Mouse (Mus musculus): ENCODE measurements around the gene Pde8b.

The Pde8b gene

DNA sequence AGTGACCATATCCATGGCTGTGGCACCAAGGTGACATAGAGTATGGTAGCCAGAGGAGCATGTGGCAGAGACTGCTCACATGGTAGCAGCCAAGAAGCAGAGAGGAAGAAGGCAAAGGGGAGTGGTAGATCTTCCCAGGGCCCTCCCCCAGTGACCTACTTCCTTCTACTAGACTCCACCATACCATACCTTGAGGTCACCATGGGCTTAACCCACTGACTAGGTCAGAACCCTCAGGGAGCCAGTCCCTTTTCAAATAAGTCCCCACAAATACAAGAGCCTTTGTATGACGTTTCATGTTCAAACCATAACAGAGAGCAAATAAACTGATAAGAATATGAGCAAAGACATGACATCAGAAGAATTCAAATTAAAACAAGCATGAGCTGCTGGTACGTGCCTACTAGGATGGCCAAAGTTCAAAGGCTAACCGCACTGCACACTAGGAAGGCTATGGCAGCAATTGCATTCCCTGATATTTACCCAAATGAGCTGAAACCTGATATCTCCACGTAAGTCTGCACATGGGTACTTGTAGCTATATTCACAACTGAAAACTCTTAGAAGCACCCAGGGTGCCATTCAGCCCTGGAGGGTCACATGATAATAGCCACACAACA lies 109.6 kb downstream of the Pde8b start:
- DNase-seq (ENCODE audit: low read depth) = no peak

DNA sequence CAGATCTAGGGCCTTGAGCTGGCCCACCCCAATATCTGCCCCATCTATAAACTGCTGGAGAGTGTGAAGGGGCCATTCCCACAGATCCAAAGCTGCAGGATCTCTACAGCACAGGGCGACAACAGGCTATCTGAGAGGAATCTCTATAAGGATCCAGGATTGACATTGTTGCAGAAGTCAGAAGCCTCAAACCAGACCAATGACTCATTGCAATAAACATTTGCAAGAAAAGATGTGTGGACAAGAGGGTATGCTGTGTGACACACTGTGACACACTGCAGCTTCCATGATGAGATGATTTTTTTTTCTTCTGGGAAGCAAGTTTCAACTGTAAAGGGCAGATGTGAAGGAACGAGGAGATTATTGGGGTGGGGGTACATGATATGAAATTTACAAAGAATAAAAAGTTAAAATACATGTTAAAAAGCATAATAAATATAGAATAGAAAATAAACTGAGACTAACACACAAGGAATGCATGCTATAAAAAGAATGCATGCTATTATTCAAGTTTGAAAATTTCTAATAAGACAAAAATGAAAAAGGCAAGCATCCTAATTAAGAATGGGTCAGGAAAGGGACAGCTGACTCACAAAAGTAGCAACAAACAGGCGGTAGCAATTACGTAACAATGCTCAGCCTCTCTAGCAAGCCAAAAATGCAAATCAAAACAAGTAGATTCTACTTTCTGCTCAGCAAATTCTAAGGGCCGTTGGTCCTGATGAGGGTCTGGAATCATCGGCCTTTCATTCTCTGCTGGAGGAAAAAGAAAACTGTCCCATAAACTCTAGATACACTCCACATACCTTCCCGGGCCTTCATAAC lies 114.6 kb downstream of the Pde8b start:
- no peak for DNase-seq (ENCODE audit: low read depth)

DNA sequence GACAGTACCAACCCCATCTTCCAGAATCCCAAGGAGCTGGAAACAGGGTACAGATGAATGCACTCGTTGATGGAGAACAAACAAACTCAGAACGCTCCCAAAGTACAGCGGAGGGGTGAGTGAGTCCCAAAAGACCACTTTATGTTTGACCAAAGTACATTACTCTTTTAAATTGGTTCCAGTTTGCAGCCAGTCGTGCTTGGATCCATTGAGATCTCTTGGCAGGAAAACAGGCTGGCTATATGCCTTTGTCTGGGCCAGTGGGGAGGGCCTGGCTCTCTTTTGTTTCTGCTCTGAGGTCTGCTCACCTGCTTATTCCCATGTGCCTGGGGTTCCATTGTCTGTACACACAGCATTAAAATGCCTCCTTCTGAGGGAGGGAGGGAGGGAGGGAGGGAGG lies 118.3 kb downstream of the Pde8b start:
- DNase-seq (ENCODE audit: low read depth) = no peak

DNA sequence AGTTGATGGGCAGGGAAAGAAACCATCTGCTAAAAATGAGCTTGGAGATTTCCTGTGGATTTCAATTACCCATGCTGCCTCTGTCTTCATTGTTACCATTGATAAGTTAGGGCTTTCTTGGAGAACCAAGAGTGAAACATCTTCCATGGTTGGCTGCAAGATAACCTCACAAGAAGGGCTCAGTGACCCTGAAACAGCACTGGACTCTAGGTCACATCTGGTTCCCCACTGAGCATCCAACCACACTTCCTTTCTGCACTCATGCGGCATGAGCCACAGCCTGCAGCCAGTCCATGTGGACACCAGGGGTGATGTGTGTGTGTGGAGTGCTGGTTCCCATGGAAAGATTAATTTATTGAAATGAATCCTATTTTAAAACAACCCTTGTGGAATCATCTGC lies 119.1 kb downstream of the Pde8b start:
- no peak for DNase-seq (ENCODE audit: low read depth)

GRCm38 (mm10) chr13:95127288-95127687 lies 122.8 kb downstream of the Pde8b start:
- no peak for DNase-seq (ENCODE audit: low read depth)

DNA sequence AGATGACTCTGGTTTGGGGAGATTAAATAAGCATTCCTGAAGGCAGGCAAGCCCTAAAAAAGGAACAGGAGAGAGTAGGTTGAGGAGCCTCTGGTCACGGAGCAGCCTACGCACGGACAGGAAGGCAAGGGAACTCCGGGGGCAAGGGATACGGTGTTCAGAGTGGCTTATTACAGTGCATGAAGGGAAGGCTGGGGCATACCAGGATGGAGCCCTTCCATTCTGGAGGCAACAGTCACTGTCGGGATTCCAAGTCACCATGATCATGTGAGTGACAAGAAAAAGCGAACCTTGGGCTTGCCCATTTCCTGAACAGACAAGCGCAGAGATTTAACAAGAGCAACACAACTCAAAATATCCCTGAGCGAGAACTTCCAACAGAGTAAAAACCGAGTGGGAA lies 123.3 kb downstream of the Pde8b start:
- DNase-seq (ENCODE audit: low read depth) = no peak

GRCm38 (mm10) chr13:95125546-95126215 lies 124.5 kb downstream of the Pde8b start:
- DNase-seq (ENCODE audit: low read depth) = no peak

DNA sequence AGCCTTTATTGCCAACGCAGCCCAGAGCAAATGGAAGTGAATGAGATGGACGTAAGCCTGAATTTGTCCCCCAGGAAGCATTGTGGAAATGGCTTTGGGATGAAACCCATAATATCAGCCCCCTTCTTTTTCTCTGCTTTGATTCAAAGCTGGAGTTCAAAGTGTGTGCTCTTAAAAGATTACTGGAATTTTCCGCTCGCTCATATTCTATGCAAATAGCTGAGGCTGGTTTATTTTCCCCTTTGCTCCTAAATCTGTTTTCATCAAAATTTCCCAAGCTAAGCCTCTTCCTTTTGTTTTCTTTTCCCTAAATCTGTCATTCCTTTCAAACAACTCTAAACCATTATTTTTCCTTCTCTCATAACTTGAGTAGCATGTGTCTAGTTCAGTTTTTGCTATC lies 129.6 kb downstream of the Pde8b start:
- no peak for DNase-seq (ENCODE audit: low read depth)

DNA sequence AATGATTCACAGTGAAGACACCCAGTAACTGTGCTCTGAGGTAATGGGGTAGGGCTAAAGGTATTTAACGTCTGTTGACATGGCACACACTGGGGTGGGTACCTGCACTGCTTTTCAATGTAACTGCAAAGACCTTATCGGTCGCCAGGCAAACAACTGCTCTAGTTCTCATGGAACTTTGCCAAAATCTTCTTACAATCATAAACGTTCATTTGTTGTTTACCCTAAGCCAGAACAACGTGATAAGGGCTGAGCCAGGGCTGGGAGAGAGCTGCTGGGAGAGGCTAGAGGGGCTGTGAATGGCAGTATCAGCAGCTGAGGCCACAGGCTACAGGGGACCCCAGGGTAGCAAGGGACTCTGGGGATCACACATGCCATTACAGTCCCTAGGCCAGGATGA lies 136.4 kb downstream of the Pde8b start:
- DNase-seq (ENCODE audit: low read depth) = peak; percentile 6

- DNase-seq (ENCODE audit: low read depth) = no peak
Measured at GRCm38 (mm10) chr13:95109555-95109954, 140.6 kb downstream of the Pde8b start.

- no peak for DNase-seq (ENCODE audit: low read depth)
Measured at GRCm38 (mm10) chr13:95108035-95108434, 142.1 kb downstream of the Pde8b start.

DNA sequence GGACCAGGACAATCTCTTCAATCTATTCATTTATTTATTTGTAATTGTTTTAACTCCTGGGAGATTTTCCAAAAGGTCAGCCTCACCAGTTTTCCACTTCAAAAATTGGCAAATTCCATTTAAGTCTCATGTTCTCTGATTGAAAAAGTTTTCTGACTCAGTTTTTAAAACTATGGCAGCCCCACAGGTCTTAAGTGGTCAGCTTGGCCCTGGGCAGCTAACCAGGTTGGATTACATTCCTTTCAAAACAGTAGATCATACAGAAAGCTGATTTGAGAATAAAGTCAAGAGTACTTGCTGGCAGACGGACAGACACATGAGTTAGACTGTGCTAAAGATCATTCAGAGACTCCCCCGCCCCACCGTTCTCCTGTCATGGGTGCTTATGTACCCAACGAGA lies 145.3 kb downstream of the Pde8b start:
- DNase-seq (ENCODE audit: low read depth) = no peak

DNA sequence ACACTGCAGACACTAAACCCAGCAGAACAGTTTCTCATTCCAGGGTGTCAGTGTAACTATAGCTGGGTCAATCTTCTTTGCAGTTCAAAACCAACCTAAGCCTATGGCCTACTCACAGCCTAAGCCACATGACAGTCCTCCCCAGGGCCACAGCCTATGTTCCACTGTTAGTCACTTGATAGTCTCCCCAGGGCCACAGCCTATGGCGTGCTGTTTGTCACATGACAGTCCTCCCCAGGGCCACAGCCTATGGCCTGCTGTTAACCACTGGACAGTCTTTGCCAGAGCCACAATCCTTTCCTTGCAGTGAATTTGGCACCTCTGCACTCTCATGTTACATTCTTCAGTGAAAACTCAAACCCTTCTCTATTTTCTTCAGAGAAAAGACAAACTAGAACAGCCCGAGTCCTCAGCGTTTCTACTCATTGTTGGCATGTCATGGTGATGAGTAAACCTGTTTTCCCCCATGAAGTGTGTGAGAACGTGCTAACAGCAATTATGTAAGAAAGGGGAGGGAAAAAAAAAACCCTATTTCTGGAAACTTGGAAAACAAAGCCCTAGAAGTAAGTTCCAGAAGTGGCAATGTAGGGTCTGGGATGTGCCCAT lies 147.0 kb downstream of the Pde8b start:
- no peak for DNase-seq (ENCODE audit: low read depth)

DNA sequence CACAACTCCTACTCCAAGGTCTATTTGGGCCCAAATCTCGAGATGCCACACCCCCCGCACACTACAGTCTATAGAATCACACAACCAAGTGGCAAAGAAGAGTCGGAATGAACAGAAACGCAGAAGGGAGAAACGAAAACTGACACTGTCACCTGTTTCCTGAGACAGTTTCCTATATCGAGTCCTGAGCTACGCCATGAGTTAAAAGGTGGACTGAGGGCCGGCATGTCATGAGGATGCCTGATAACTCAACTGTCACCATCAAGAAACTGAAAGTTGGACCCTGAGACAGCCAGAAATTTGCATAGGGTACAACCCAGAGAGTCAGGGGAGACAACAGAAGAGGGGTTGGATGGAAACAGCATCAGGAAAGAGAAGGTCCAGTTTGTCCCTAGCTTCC lies 148.8 kb downstream of the Pde8b start:
- no peak for DNase-seq (ENCODE audit: low read depth)

- no peak for DNase-seq (ENCODE audit: low read depth)
Measured at GRCm38 (mm10) chr13:95098931-95099720, 151.0 kb downstream of the Pde8b start.

GRCm38 (mm10) chr13:95096646-95097045 lies 153.5 kb downstream of the Pde8b start:
- DNase-seq (ENCODE audit: low read depth) = no peak

GRCm38 (mm10) chr13:95095860-95096259 lies 154.3 kb downstream of the Pde8b start:
- DNase-seq (ENCODE audit: low read depth) = no peak

- DNase-seq (ENCODE audit: low read depth) = no peak
Measured at GRCm38 (mm10) chr13:95091546-95092445, 158.3 kb downstream of the Pde8b start.

GRCm38 (mm10) chr13:95087358-95087787 lies 162.8 kb downstream of the Pde8b start:
- DNase-seq (ENCODE audit: low read depth) = no peak

GRCm38 (mm10) chr13:95086033-95086432 lies 164.1 kb downstream of the Pde8b start:
- no peak for DNase-seq (ENCODE audit: low read depth)

GRCm38 (mm10) chr13:95082611-95083010 lies 167.5 kb downstream of the Pde8b start:
- DNase-seq (ENCODE audit: low read depth) = no peak
